Mouse (Mus musculus) erythroblast, embryonic 14.5 days (primary cell): Measurements from ENCODE around the gene Ubald1.

Source experiments
- GATA1 ChIP-seq: IDR thresholded peaks from 2 replicates; pipeline ENCODE4 v1.6.1; 2012; ENCODE audit warnings: low read length, inconsistent platforms, mixed read lengths
- TAL1 ChIP-seq: IDR thresholded peaks from 3 replicates; pipeline ENCODE4 v1.6.1; 2012; ENCODE audit warnings: low read length, inconsistent platforms, mixed read lengths

DNA sequence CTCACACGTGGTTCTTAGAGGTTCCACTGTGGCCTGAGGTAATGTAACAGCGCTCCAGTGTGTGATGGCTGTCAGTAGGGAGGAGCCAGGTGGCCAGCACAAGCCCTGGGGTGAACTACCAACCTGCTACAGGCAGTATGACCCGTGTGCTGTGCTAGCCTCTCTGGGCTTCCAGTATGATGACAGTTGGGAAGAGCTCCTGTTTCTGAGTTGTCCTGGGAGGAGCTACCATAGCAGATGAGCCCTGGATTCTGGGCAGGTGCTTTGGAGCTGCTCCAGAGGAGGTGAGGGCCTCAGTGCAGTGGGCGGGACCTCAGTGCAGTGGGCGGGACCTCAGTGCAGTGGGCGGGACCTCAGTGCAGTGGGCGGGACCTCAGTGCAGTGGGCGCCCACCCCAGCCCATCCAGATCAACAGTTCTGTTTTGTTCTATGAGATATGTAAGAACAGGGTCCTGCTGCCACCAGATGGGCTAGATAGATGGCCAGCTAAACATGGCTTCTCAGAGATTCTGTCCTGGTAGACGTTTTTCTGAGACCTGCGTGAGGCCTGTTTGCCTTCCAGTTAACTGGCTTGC, 32.0 kb upstream of the Ubald1 start:
- TF ChIP-seq GATA1 (no peak), TAL1 (no peak)
